Mouse (Mus musculus) stomach, embryonic 14.5 days (tissue): ENCODE results near the gene Pnpla3. TPM values are rescaled to one million over a fixed set of nuclear protein-coding genes. Genes with fewer than 3 reads are reported as not detected.
A peak's percentile ranks its signal among the peaks of the same experiment; 100 is the strongest.
"Not testable (repeated sequence)": the region's sequence is repeated elsewhere in the genome, so short reads cannot be mapped to it uniquely, and the experiment has no call there.

Experiments
- ATAC-seq: fragments of 200-750 bp; cut with Nextera tagmentation; 2 replicates; pipeline ENCODE4 v1.8.0; 2017; ENCODE audit warnings: low read depth, moderate TSS enrichment; ENCODE audit not compliant: insufficient number of reproducible peaks, insufficient read depth, low FRiP score
- H3K27ac ChIP-seq: fragments of 300-500 bp; sonication (generic); 2 replicates; pipeline ENCODE4 v1.5.1; 2014; ENCODE audit warnings: mild to moderate bottlenecking, low read length, moderate library complexity, mixed read lengths
- H3K27me3 ChIP-seq: fragments of 300-500 bp; sonication (generic); 2 replicates; pipeline ENCODE4 v1.6.1; 2014; ENCODE audit warnings: low read length, control low read depth, mixed read lengths; ENCODE audit not compliant: control insufficient read depth, insufficient read depth
- H3K36me3 ChIP-seq: fragments of 300-500 bp; sonication (generic); 2 replicates; pipeline ENCODE4 v1.6.1; 2014; ENCODE audit warnings: mild to moderate bottlenecking, control low read depth, low read length, moderate library complexity, mixed read lengths; ENCODE audit not compliant: control insufficient read depth, insufficient read depth
- H3K4me1 ChIP-seq: fragments of 300-500 bp; sonication (generic); 2 replicates; pipeline ENCODE4 v1.6.1; 2014; ENCODE audit warnings: low read length, control low read depth, mixed read lengths; ENCODE audit not compliant: control insufficient read depth, insufficient read depth
- H3K4me2 ChIP-seq: fragments of 300-500 bp; sonication (generic); replicated peaks from 2 replicates; pipeline ENCODE4 v1.6.1; 2014; ENCODE audit warnings: low read depth, low read length, control low read depth
- H3K4me3 ChIP-seq: fragments of 300-500 bp; sonication (generic); 2 replicates; pipeline ENCODE4 v1.5.1; 2014; ENCODE audit warnings: low read depth, low read length, control low read depth
- H3K9ac ChIP-seq: fragments of 300-500 bp; sonication (generic); replicated peaks from 2 replicates; pipeline ENCODE4 v1.6.1; 2014; ENCODE audit warnings: low read depth, mild to moderate bottlenecking, control low read depth, low read length, moderate library complexity, mixed read lengths
- H3K9me3 ChIP-seq: fragments of 300-500 bp; sonication (generic); 2 replicates; pipeline ENCODE4 v1.6.1; 2016; ENCODE audit warnings: low read depth, low read length, control low read depth; ENCODE audit not compliant: control insufficient read depth
- whole genome bisulfite sequencing: fragments of 180-500 bp; shearing (Covaris S2); extraction: QIAGEN DNeasy Blood & Tissue Kit; methylation state at CpG from one replicate; pipeline ENCODE4 v1.1.7; 2014; 5-methylcytosine and 5-hydroxymethylcytosine counted together
- polyA plus RNA-seq: library from polyadenylated mRNA; unstranded; fragments of >200 nt; fragmentation: Nextera tagmentation; extraction: Ambion mirVana; gene quantifications from 2 replicates; pipeline ENCODE4 v1.2.1, GENCODE M21; 2014

The Pnpla3 gene
- polyA plus RNA-seq, 1 experiment from 2014 or later: 0.51 TPM

DNA sequence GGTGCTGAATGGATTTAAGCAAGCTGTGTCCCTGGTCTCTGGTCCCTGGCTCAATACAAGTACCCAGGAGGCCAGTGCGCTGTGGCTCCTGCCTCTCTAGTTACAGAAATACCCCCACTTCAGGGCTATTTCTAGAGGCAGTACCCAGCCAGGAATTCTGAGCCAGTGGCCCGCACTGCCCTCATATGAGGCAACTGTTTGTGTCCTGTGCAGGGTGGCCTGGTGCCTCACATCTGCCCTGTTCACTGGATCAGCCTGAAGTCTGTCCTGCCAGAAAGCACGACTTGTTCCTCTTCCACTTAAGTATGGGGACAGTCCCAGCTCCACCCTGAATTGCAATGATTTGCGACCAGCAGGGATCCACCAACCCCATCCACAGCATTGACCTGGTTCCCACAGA lies 34.2 kb upstream of the Pnpla3 start:
- Histone ChIP-seq H3K4me1 (no peaks in the 10 kb centered on the region), H3K9ac (no peak overlapping the region), H3K9me3 (no peaks in the 10 kb centered on the region), H3K36me3 (no peaks in the 10 kb centered on the region), H3K27ac (no peak overlapping the region), H3K4me3 (no peak overlapping the region), H3K4me2 (no peak overlapping the region), H3K27me3 (no peaks in the 10 kb centered on the region)
- WGBS: 60% methylated on average over 4 of the region's 4 CpGs
- no peak for ATAC-seq

DNA sequence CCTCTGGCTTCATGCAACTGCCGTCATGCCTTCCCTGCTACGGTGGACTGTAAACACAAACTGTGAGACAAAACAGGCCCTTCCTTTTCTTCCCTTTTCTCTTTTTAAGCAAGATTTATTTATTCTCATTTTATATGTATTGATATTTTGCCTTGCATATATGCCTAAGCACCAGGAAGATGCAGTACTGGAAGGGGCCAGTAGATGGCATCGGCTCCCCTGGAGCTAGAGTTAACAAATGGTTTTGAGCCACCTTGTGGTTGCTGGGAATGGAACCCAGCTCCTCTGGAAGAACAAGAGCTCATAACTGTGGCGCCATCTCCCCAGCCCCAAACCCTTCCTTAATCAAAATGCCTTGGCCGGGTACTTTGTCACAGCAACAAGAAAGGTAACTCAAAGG lies 32.2 kb upstream of the Pnpla3 start:
- Histone ChIP-seq H3K4me3 (no peak overlapping the region), H3K27ac (no peak overlapping the region), H3K27me3 (no peaks in the 10 kb centered on the region), H3K9me3 (no peaks in the 10 kb centered on the region), H3K4me1 (no peaks in the 10 kb centered on the region), H3K9ac (no peak overlapping the region), H3K36me3 (no peaks in the 10 kb centered on the region), H3K4me2 (no peak overlapping the region)
- no peak for ATAC-seq
- 70% methylated on average over 5 of the region's 5 CpGs for WGBS

DNA sequence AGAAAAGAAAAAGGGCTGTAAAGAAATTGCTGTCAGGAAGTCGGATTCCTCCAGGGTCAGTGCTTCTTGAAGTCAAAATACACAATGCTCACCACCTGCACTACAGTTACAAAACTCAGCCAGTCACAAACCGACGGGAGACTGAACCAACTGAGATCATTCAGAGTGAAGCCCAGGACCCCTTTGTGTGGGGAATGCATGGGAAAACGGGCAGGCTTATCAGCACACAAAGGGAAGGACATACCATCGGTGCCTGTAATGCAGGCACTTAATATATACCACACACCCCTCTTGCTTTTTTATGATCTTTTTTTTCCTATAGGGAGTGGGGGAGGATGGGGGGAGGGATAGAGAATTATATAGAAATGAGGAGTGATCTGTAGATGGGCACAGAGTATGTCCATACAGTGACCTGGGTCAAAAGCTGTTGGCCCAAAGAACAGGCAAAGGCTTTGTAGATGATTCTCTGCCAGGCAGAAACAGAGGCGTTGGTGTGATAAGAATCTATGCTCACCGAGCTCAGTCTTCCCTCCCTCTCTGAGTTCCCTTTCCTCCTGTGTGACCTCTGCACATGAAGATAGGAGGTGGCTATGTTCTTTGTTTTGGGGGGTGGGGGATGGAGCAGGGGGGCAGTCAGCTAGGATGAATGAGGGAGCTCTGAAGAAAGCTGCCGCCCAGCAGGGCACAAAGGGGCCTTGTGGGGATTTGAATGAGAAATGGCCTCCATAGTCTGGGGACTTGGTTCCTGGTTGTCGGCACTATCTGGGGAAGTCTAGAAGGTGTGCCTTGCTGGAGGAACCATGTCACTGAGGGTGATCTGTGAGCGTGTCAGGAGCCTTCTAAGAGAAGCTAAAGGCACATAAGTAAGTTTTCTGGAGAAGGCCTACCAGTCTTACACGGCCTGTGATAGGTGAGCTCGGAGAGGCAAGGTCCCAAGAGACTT lies 30.9 kb upstream of the Pnpla3 start:
- Histone ChIP-seq H3K9me3 (no peaks in the 10 kb centered on the region), H3K4me1 (no peaks in the 10 kb centered on the region), H3K4me2 (no peak overlapping the region), H3K4me3 (no peak overlapping the region), H3K27ac (no peak overlapping the region), H3K36me3 (no peaks in the 10 kb centered on the region), H3K9ac (no peak overlapping the region), H3K27me3 (no peaks in the 10 kb centered on the region)
- WGBS: 41% methylated on average over 12 of the region's 12 CpGs
- ATAC-seq: no peak

DNA sequence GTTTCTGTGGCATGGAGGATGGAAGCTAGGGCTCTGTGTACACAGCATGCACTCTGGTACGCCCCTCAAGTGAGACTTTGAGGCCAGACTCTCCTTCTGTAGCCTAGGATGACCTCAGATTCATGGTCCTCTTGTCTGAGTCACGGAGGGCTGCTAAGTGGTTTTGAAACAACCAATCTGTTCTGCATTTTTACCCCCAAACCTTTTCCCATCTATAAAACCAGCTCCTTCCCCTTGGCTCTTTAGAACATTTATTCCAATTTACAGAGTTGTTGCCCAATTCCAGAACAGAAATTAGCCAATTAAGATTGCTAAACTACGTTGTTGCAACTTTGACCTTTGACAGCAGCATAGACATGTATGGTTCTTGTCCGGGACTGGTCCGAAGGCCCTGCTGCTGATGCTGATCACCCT lies 28.0 kb upstream of the Pnpla3 start:
- Histone ChIP-seq H3K9ac (no peak overlapping the region), H3K4me3 (no peak overlapping the region), H3K27me3 (no peaks in the 10 kb centered on the region), H3K9me3 (no peaks in the 10 kb centered on the region), H3K27ac (no peak overlapping the region), H3K4me1 (no peaks in the 10 kb centered on the region), H3K36me3 (no peaks in the 10 kb centered on the region), H3K4me2 (no peak overlapping the region)
- WGBS: 82% methylated on average over 5 of the region's 5 CpGs
- no peak for ATAC-seq

DNA sequence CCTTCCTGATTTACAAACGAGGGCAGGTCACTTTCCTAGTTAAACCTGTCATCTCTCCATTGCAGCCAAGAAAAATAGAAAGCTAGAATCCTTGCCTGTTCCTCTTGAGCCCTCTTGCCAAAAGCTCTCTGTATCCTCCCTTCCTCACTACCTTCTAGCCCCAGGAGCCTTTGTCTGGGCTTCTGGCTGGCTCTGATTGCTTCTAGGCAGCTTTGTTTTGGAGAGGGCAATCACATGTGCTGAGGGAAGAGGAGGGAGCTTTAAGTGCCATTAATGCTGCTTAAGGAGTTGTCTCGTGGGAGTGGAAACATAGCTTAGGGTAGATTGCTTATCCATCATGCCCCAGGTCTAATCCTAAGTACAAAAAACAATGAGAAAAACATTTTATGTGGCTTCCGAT lies 27.5 kb upstream of the Pnpla3 start:
- Histone ChIP-seq H3K4me1 (no peaks in the 10 kb centered on the region), H3K36me3 (no peaks in the 10 kb centered on the region), H3K27me3 (no peaks in the 10 kb centered on the region), H3K9ac (no peak overlapping the region), H3K4me2 (no peak overlapping the region), H3K9me3 (no peaks in the 10 kb centered on the region), H3K27ac (no peak overlapping the region), H3K4me3 (no peak overlapping the region)
- WGBS: 39% methylated on average over 3 of the region's 3 CpGs
- no peak for ATAC-seq

DNA sequence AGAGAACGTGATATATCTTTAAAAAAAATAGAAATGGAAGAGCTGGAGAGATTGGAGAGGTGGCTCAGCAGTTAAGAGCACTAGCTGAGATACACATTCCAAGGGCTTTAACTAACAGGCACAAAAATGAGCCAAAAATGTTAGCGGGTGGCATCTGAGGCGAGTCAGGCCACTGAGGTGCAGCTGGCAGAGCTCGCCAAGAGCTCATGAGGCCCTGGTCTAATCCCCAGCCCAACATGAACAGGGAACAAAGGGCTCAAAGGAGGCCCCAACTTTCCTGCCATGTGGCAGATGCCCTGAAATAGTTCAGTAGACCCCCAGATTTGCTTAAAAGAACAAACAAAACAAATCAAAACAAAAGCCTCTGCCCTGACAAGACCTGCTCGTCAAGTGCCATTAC lies 26.7 kb upstream of the Pnpla3 start:
- H3K4me1 ChIP-seq: no peaks in the 10 kb centered on the region

DNA sequence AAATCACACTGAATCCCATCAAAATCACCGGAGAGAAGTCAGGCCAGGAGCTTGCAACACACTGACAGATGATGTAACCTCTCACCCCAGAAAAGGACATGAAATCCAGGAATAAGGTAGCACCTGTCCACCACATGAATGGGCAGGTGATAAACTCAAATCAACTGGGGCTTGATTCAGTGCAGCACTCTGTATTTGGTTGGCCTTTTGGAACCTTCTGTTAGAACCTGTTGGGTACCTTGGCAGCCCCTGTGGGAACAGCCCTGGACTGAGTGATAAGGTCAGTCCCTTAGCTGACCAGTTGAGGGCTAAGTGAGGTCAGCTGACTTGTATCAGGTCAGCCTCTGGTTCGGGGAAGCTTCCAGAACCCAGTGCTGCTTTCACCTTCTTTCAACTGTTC lies 11.5 kb upstream of the Pnpla3 start:
- no peak overlapping the region for H3K4me2 ChIP-seq
- H3K9me3 ChIP-seq: no peaks in the 10 kb centered on the region
- 83% methylated on average over 2 of the region's 2 CpGs for WGBS
- ATAC-seq: no peak
- H3K9ac ChIP-seq: no peak overlapping the region
- no peaks in the 10 kb centered on the region for H3K36me3 ChIP-seq
- H3K4me3 ChIP-seq: no peak overlapping the region
- no peaks in the 10 kb centered on the region for H3K4me1 ChIP-seq
- H3K27ac ChIP-seq: no peak overlapping the region
- H3K27me3 ChIP-seq: no peaks in the 10 kb centered on the region

More for the DNA sequence above, 26.7 kb upstream of the Pnpla3 start:
- 0 out of 2 replicates have a peak overlapping the region, but pooled peaks have one; percentile 15 for H3K27ac ChIP-seq
- 56% methylated on average over 5 of the region's 5 CpGs for WGBS
- no peak overlapping the region for H3K4me3 ChIP-seq
- no peak for ATAC-seq
- H3K36me3 ChIP-seq: no peaks in the 10 kb centered on the region
- H3K4me2 ChIP-seq: no peak overlapping the region
- H3K9ac ChIP-seq: no peak overlapping the region
- H3K27me3 ChIP-seq: no peaks in the 10 kb centered on the region
- H3K9me3 ChIP-seq: no peaks in the 10 kb centered on the region

DNA sequence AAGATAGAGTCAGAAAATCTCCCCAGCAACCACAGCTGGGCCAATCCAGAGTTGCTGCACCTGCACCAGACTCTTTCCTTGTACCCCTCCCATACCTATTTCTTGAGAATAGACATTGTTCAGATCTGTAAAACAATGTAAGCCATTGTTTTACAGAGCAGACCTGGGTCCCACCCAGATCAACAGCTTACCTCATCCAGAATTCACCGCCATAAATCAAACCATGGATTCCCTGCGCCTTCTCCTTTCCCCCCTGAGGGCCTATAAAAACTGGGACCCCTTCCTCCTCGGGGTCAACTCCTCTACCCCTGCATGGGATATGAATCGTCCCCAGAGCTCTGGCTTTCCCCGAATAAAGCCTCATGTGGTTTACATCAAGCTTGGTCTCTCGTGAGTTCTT lies 10.1 kb upstream of the Pnpla3 start:
- not testable (repeated sequence) for ATAC-seq, H3K9ac ChIP-seq, H3K9me3 ChIP-seq, H3K27ac ChIP-seq, H3K4me1 ChIP-seq, H3K36me3 ChIP-seq, H3K4me2 ChIP-seq, H3K4me3 ChIP-seq, H3K27me3 ChIP-seq
- 86% methylated on average over 6 of the region's 6 CpGs for WGBS

DNA sequence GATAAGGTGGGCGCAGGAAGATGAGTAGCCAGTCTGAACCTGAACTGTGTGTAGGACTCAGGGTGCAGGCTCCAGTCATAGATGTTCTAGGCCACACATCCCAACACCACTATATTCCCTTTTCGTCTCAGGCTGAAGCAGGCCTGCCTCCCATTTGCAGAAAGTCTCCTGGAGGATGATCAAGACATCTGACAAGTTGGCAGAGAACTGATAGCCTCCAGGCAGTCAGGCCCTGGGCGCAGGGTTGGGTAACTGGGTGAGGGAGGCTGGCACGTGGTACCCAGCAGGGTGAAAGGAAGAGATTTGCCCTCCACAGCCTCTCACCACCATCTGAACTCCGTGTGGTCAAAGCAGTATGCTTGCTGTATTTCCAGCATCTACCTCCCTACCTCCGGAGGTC lies 5.8 kb upstream of the Pnpla3 start:
- Histone ChIP-seq H3K4me3 (no peak overlapping the region), H3K4me1 (no peaks in the 10 kb centered on the region), H3K9ac (no peak overlapping the region), H3K27me3 (no peaks in the 10 kb centered on the region), H3K4me2 (no peak overlapping the region), H3K9me3 (no peaks in the 10 kb centered on the region), H3K27ac (no peak overlapping the region), H3K36me3 (no peaks in the 10 kb centered on the region)
- 80% methylated on average over 6 of the region's 6 CpGs for WGBS
- no peak for ATAC-seq
